Mouse (Mus musculus) C2C12 (cell line): ENCODE data around the gene Usf2. TPM values are rescaled to one million over a fixed set of nuclear protein-coding genes. Genes with fewer than 3 reads are reported as not detected.

Source experiments
- H3K27me3 ChIP-seq: one replicate; pipeline ENCODE4 v1.6.1; 2011; ENCODE audit not compliant: control insufficient read depth, insufficient read depth, insufficient read length
- H3K36me3 ChIP-seq: one replicate; pipeline ENCODE4 v1.6.1; 2011; ENCODE audit not compliant: control insufficient read depth, insufficient read depth
- H3K4me3 ChIP-seq: one replicate; pipeline ENCODE4 v1.5.1; 2011; ENCODE audit warnings: mild to moderate bottlenecking, control low read depth; ENCODE audit not compliant: poor library complexity, insufficient read depth, severe bottlenecking
- H3K79me2 ChIP-seq: one replicate; pipeline ENCODE4 v1.6.1; 2011; ENCODE audit not compliant: control insufficient read depth, insufficient read depth
- H3K79me3 ChIP-seq: one replicate; pipeline ENCODE4 v1.6.1; 2011; ENCODE audit warnings: low read depth, control low read depth
- H3ac ChIP-seq: one replicate; pipeline ENCODE3; 2011; ENCODE audit warnings: low read depth; ENCODE audit not compliant: control insufficient read depth, insufficient read length
- CEBPB ChIP-seq: IDR thresholded peaks from one replicate; pipeline ENCODE4 v1.6.1; 2011; ENCODE audit warnings: low read depth, mild to moderate bottlenecking, control low read depth, moderate library complexity
- CTCF ChIP-seq: IDR thresholded peaks from one replicate; pipeline ENCODE4 v1.5.1; 2011; ENCODE audit not compliant: control insufficient read depth, insufficient read depth, insufficient read length
- FOSL1 ChIP-seq: IDR thresholded peaks from one replicate; pipeline ENCODE4 v1.8.0; 2011; ENCODE audit warnings: mild to moderate bottlenecking, low read length; ENCODE audit not compliant: poor library complexity, insufficient read depth, severe bottlenecking
- MAX ChIP-seq: IDR thresholded peaks from one replicate; pipeline ENCODE4 v1.6.1; 2011; ENCODE audit warnings: mild to moderate bottlenecking, control low read depth
- MYOD1 ChIP-seq: IDR thresholded peaks from one replicate; pipeline ENCODE4 v1.6.1; 2011; ENCODE audit warnings: low read depth; ENCODE audit not compliant: control insufficient read depth, insufficient read length
- MYOG ChIP-seq: IDR thresholded peaks from one replicate; pipeline ENCODE4 v1.6.1; 2011; ENCODE audit not compliant: control insufficient read depth, insufficient read length; ENCODE audit errors: extremely low read depth
- USF1 ChIP-seq: IDR thresholded peaks from one replicate; pipeline ENCODE4 v1.6.1; 2011; ENCODE audit warnings: low read depth, mild to moderate bottlenecking, control low read depth, moderate library complexity
- long read RNA-seq, 2 experiments: library from polyadenylated mRNA; unstranded; transcript quantifications; one replicate each; pipeline ENCODE4 v2.0.0; 2019 to 2020
- polyA plus RNA-seq: library from polyadenylated mRNA; unstranded; fragments of >200 nt; fragmentation: generic; extraction: Trizol; gene quantifications from one replicate; pipeline ENCODE4 v1.2.1, GENCODE M21; 2012; ENCODE audit warnings: missing spikeins

The Usf2 gene
- 86.1 TPM for polyA plus RNA-seq
- long read RNA-seq, experiment 1, partial matches to known transcripts: 0 of 6 reads
- long read RNA-seq, experiment 1, other reads (novel, unspliced or antisense): 4 of 6 reads
- long read RNA-seq, experiment 2, transcript Usf2-202 (9 exons, 849 nt): minor isoform, 5 of 28 reads
- long read RNA-seq, experiment 2, transcript Usf2-201 (10 exons, 2,419 nt): major isoform, 8 of 28 reads
- long read RNA-seq, experiment 2, partial matches to known transcripts: 8 of 28 reads
- long read RNA-seq, experiment 2, other reads (novel, unspliced or antisense): 5 of 28 reads

DNA sequence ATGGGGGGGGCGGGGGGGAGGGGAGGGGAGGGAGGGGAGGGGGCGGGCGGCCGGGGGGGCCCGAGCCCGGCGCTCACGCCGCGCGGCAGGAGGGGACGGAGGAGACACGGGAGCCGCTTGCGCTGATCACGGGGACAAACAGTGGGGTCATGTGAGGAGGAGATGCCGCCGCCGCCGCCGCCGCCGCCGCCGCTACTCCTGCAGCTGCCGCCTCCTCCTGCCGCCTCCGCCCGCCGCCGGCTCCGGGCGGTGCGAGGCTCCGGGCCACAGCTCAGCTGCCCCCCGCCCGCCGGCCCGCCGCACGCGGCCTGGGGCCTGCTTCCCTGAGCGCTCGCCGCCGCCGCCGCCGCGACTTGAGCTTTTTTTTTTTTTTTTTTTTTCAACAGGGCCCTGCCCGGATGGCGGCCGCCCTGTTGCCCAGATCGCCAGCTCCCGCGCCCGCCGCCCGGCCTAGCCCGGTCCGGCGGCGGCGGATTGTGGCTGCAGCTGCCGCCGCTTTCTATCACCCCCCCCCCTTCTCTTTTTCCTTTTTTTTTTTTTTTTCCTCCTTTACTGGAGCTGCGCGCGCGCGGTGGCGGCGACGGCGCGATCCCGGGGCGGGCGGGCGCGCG lies at the start of gene Usf2:
TSS of gene Usf2 (minus strand) at position 48 of the 611 bp plus-strand sequence.
- peak within 1 kb of the TSS; percentile 60 for H3K4me3 ChIP-seq
- H3K79me3 ChIP-seq: peaks cover 3% of the 10 kb centered on the region
- TF ChIP-seq MYOD1 (no peak), CEBPB (no peak), CTCF (no peak), USF1 (no peak)
- peaks cover 21% of the 10 kb centered on the region for H3K36me3 ChIP-seq
- no peaks in the 10 kb centered on the region for H3K27me3 ChIP-seq
- peaks cover 28% of the 10 kb centered on the region for H3K79me2 ChIP-seq
- peak within 1 kb of the TSS; percentile 95 for H3ac ChIP-seq

- no peak overlapping the region for H3ac ChIP-seq
- H3K36me3 ChIP-seq: no peaks in the 10 kb centered on the region
- no peaks in the 10 kb centered on the region for H3K79me3 ChIP-seq
- TF ChIP-seq CEBPB: no peak
- no peak for TF ChIP-seq MAX
- H3K27me3 ChIP-seq: no peaks in the 10 kb centered on the region
- no peaks in the 10 kb centered on the region for H3K79me2 ChIP-seq
- H3K4me3 ChIP-seq: no peak overlapping the region
These were observed 46.0 kb upstream of the Usf2 start for GRCm38 (mm10) chr7:31002650-31003049.

DNA sequence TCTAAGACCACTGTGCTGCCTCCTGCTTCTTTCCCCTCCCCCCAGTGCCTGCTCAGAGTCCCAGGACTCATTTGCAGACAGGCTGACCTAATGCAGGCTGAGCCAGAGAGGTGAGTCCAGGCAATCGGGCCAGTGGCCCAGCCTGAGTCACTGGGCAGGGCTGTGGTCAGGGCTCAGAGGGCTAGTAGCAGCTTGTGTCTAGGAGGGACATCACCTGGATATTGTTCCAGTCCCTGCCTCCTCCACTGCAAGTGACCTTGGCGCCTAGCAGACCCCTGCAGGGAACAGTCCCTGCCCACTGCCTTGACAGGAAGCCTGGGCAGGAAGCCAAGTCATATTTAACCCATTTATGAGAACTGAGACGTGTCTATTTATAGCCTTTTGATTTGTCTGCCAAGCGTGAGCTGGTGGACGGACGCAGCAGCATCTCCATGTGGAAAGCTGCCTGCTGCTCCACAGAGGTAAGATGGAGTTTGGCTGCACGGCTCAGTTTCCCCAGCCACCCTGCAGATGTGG lies 44.0 kb upstream of the Usf2 start:
- no peaks in the 10 kb centered on the region for H3K79me3 ChIP-seq
- H3K27me3 ChIP-seq: no peaks in the 10 kb centered on the region
- H3K79me2 ChIP-seq: no peaks in the 10 kb centered on the region
- no peak overlapping the region for H3ac ChIP-seq
- no peaks in the 10 kb centered on the region for H3K36me3 ChIP-seq
- TF ChIP-seq CEBPB (no peak), CTCF (no peak)
- no peak overlapping the region for H3K4me3 ChIP-seq

DNA sequence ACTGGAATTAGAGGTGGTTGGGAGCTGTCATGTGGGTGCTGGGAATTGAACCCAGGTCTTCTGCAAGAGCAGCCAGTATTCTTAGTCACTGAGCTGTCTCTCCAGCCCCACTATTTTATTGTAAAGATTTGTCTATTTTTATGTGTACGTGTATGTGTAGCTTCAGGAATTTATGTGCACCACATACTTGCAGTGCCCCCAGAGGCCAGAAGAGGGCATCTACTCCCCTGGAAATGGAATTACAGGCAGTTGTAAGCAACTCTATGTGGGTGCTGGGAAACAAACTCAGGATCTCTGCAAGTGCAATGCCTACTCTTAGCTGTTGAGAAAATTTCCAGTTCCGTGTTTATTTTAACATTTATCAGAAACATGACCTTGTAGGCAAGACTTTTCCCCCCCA lies 39.9 kb upstream of the Usf2 start:
- no peaks in the 10 kb centered on the region for H3K79me3 ChIP-seq
- peaks cover 6% of the 10 kb centered on the region for H3K27me3 ChIP-seq
- H3K36me3 ChIP-seq: no peaks in the 10 kb centered on the region
- no peak overlapping the region for H3ac ChIP-seq
- no peaks in the 10 kb centered on the region for H3K79me2 ChIP-seq
- TF ChIP-seq CEBPB (no peak), MAX (no peak), FOSL1 (no peak), MYOG (no peak), MYOD1 (no peak), CTCF (no peak), USF1 (no peak)
- H3K4me3 ChIP-seq: no peak overlapping the region

- no peaks in the 10 kb centered on the region for H3K36me3 ChIP-seq
- peaks cover 14% of the 10 kb centered on the region for H3K27me3 ChIP-seq
- no peak for TF ChIP-seq CTCF
- no peak for TF ChIP-seq MYOG
- TF ChIP-seq CEBPB: no peak
- TF ChIP-seq USF1: no peak
- TF ChIP-seq FOSL1: no peak
- no peak for TF ChIP-seq MYOD1
- no peak for TF ChIP-seq MAX
These were observed 37.4 kb upstream of the Usf2 start for GRCm38 (mm10) chr7:30993986-30994385.

DNA sequence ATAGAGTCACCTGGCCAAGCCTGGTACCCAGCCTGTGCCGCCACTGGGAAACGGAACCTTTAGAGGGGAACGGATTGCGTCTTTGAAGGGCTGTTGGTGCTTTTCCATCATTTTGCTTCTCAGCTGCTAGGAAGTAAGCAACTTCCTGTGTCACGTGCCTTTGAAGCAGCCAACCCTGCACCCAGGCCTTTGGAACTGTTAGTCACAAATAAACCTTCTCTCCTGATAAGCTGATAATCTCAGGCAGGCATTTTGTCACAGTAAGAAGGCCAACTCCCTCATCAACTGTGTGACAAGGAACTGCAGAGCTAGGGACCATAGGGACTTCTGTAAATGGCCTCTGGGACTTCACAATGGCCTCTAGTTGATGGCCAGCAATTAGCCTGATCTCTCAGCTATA lies 35.5 kb upstream of the Usf2 start:
- Histone ChIP-seq H3K79me2 (no peaks in the 10 kb centered on the region), H3K4me3 (no peak overlapping the region), H3K36me3 (no peaks in the 10 kb centered on the region), H3K79me3 (no peaks in the 10 kb centered on the region), H3ac (no peak overlapping the region), H3K27me3 (peaks cover 17% of the 10 kb centered on the region)
- TF ChIP-seq CTCF (no peak), USF1 (peak; percentile 6)

More at GRCm38 (mm10) chr7:30993986-30994385, 37.4 kb upstream of the Usf2 start:
- Histone ChIP-seq H3K4me3 (no peak overlapping the region), H3ac (no peak overlapping the region), H3K79me2 (no peaks in the 10 kb centered on the region), H3K79me3 (no peaks in the 10 kb centered on the region)
